Mouse (Mus musculus) intestine, embryonic 15.5 days (tissue): ENCODE measurements around the gene Olfr119. TPM values are rescaled to one million over a fixed set of nuclear protein-coding genes. Genes with fewer than 3 reads are reported as not detected.
"Not testable (repeated sequence)": the region's sequence is repeated elsewhere in the genome, so short reads cannot be mapped to it uniquely, and the experiment has no call there.

ENCODE experiments used
- ATAC-seq: fragments of 200-750 bp; cut with Nextera tagmentation; 2 replicates; pipeline ENCODE4 v1.8.0; 2017; ENCODE audit warnings: moderate TSS enrichment, moderate library complexity
- H3K27ac ChIP-seq: fragments of 300-500 bp; sonication (generic); 2 replicates; pipeline ENCODE4 v1.5.1; 2015; ENCODE audit warnings: mild to moderate bottlenecking, inconsistent platforms
- H3K27me3 ChIP-seq: fragments of 300-500 bp; sonication (generic); replicated peaks from 2 replicates; pipeline ENCODE4 v1.6.1; 2015; ENCODE audit warnings: inconsistent platforms
- H3K36me3 ChIP-seq: fragments of 300-500 bp; sonication (generic); 2 replicates; pipeline ENCODE4 v1.6.1; 2015; ENCODE audit warnings: inconsistent platforms
- H3K4me1 ChIP-seq: fragments of 300-500 bp; sonication (generic); replicated peaks from 2 replicates; pipeline ENCODE4 v1.6.1; 2015; ENCODE audit warnings: inconsistent platforms
- H3K4me2 ChIP-seq: fragments of 300-500 bp; sonication (generic); replicated peaks from 2 replicates; pipeline ENCODE4 v1.6.1; 2015; ENCODE audit warnings: mild to moderate bottlenecking, inconsistent platforms
- H3K4me3 ChIP-seq: fragments of 300-500 bp; sonication (generic); replicated peaks from 2 replicates; pipeline ENCODE4 v1.5.1; 2015; ENCODE audit warnings: inconsistent platforms
- H3K9ac ChIP-seq: fragments of 300-500 bp; sonication (generic); 2 replicates; pipeline ENCODE4 v1.6.1; 2015; ENCODE audit warnings: inconsistent platforms
- H3K9me3 ChIP-seq: fragments of 300-500 bp; sonication (generic); 2 replicates; pipeline ENCODE4 v1.6.1; 2016; ENCODE audit warnings: inconsistent platforms
- WGBS: fragments of 180-500 bp; shearing (Covaris S2); methylation state at CpG from one replicate; pipeline ENCODE4 v1.1.7; 2015; 5-methylcytosine and 5-hydroxymethylcytosine counted together
- polyA plus RNA-seq: library from polyadenylated mRNA; unstranded; fragments of >200 nt; fragmentation: Nextera tagmentation; extraction: Ambion mirVana; gene quantifications from 2 replicates; pipeline ENCODE4 v1.2.1, GENCODE M21; 2015

Olfr119 gene
- polyA plus RNA-seq: not detected in 2 replicates

GRCm38 (mm10) chr17:37696264-37696663 is at the start of gene Olfr119:
TSS of gene Olfr119 (plus strand) at chr17:37696564.
- H3K4me3 ChIP-seq, H3K27ac ChIP-seq, H3K9me3 ChIP-seq, H3K9ac ChIP-seq, H3K4me1 ChIP-seq, ATAC-seq, H3K27me3 ChIP-seq, H3K36me3 ChIP-seq, H3K4me2 ChIP-seq: not testable (repeated sequence)
- WGBS: 75% methylated on average over 1 of the region's 1 CpGs

GRCm38 (mm10) chr17:37663682-37664081 is 32.7 kb upstream of the Olfr119 start, which contains the start of gene Olfr117:
TSS of gene Olfr117 (minus strand) at chr17:37663782.
- H3K36me3 ChIP-seq: no peaks in the 10 kb centered on the region
- no peak within 1 kb of the TSS for H3K4me2 ChIP-seq
- no peaks in the 10 kb centered on the region for H3K27me3 ChIP-seq
- no peaks in the 10 kb centered on the region for H3K9me3 ChIP-seq
- no peak for ATAC-seq
- H3K4me1 ChIP-seq: no peaks in the 10 kb centered on the region
- H3K27ac ChIP-seq: no peak within 1 kb of the TSS
- WGBS: 64% methylated on average over 1 of the region's 1 CpGs
- no peak within 1 kb of the TSS for H3K9ac ChIP-seq
- no peak within 1 kb of the TSS for H3K4me3 ChIP-seq

- no peak for ATAC-seq
- Histone ChIP-seq H3K4me1 (no peaks in the 10 kb centered on the region), H3K9ac (no peak within 1 kb of the TSS), H3K4me3 (no peak within 1 kb of the TSS), H3K4me2 (no peak within 1 kb of the TSS), H3K27ac (no peak within 1 kb of the TSS), H3K9me3 (no peaks in the 10 kb centered on the region), H3K36me3 (no peaks in the 10 kb centered on the region), H3K27me3 (no peaks in the 10 kb centered on the region)
- WGBS: 70% methylated on average over 2 of the region's 2 CpGs
Observed at GRCm38 (mm10) chr17:37666688-37667087, 29.7 kb upstream of the Olfr119 start, which contains the start of gene Olfr118. TSS of gene Olfr118 (plus strand) at chr17:37666988.

- ATAC-seq: no peak
- 69% methylated on average over 1 of the region's 1 CpGs for WGBS
- no peak within 1 kb of the TSS for H3K9ac ChIP-seq
Observed at GRCm38 (mm10) chr17:37721508-37721907, 25.1 kb downstream of the Olfr119 start, which contains the start of gene Olfr120. TSS of gene Olfr120 (plus strand) at chr17:37721808.

GRCm38 (mm10) chr17:37738070-37738469 is 41.7 kb downstream of the Olfr119 start:
- H3K4me2 ChIP-seq: no peak overlapping the region
- 51% methylated on average over 7 of the region's 7 CpGs for WGBS
- no peak for ATAC-seq
- H3K36me3 ChIP-seq: no peaks in the 10 kb centered on the region
- no peaks in the 10 kb centered on the region for H3K27me3 ChIP-seq
- no peaks in the 10 kb centered on the region for H3K9me3 ChIP-seq
- no peaks in the 10 kb centered on the region for H3K4me1 ChIP-seq
- no peak overlapping the region for H3K27ac ChIP-seq
- H3K9ac ChIP-seq: no peak overlapping the region
- no peak overlapping the region for H3K4me3 ChIP-seq

More at GRCm38 (mm10) chr17:37721508-37721907, 25.1 kb downstream of the Olfr119 start, which contains the start of gene Olfr120:
- no peaks in the 10 kb centered on the region for H3K9me3 ChIP-seq
- H3K27me3 ChIP-seq: no peaks in the 10 kb centered on the region
- no peak within 1 kb of the TSS for H3K4me2 ChIP-seq
- no peaks in the 10 kb centered on the region for H3K36me3 ChIP-seq
- H3K4me3 ChIP-seq: no peak within 1 kb of the TSS
- no peaks in the 10 kb centered on the region for H3K4me1 ChIP-seq
- H3K27ac ChIP-seq: no peak within 1 kb of the TSS

Other genes starting within 250 kb of the Olfr119 start
- gene Olfr109, start 237.6 kb upstream of the Olfr119 start, polyA plus RNA-seq: not detected in 2 replicates
- not detected in 2 replicates for gene H2-M2, start 213.0 kb upstream of the Olfr119 start, polyA plus RNA-seq
- gene Olfr110, start 204.1 kb upstream of the Olfr119 start, polyA plus RNA-seq: not detected in 2 replicates
- 0.09 TPM in 1 of 2 replicates, not detected in the other for gene Olfr111, start 188.5 kb upstream of the Olfr119 start, polyA plus RNA-seq
- not detected in 2 replicates for gene Olfr112, start 127.1 kb upstream of the Olfr119 start, polyA plus RNA-seq
- gene Olfr113, start 118.9 kb upstream of the Olfr119 start, polyA plus RNA-seq: not detected in 2 replicates
- not detected in 2 replicates for gene Olfr114, start 103.8 kb upstream of the Olfr119 start, polyA plus RNA-seq
- not detected in 2 replicates for gene Olfr115, start 69.5 kb upstream of the Olfr119 start, polyA plus RNA-seq
- not detected in 2 replicates for gene Olfr116, start 69.4 kb upstream of the Olfr119 start, polyA plus RNA-seq
- gene Olfr117, start 32.8 kb upstream of the Olfr119 start, polyA plus RNA-seq: not detected in 2 replicates
- not detected in 2 replicates for gene Olfr118, start 29.6 kb upstream of the Olfr119 start, polyA plus RNA-seq
- gene Olfr120, start 25.2 kb downstream of the Olfr119 start, polyA plus RNA-seq: not detected in 2 replicates
- not detected in 2 replicates for gene Olfr121, start 52.3 kb downstream of the Olfr119 start, polyA plus RNA-seq
- not detected in 2 replicates for gene Olfr122, start 72.0 kb downstream of the Olfr119 start, polyA plus RNA-seq
- not detected in 2 replicates for gene Olfr123, start 97.0 kb downstream of the Olfr119 start, polyA plus RNA-seq
- not detected in 2 replicates for gene Olfr124, start 103.3 kb downstream of the Olfr119 start, polyA plus RNA-seq
- gene Olfr125, start 136.4 kb downstream of the Olfr119 start, polyA plus RNA-seq: not detected in 2 replicates
- not detected in 2 replicates for gene Olfr126, start 150.9 kb downstream of the Olfr119 start, polyA plus RNA-seq
- gene Olfr127, start 203.9 kb downstream of the Olfr119 start, polyA plus RNA-seq: not detected in 2 replicates
- gene Olfr128, start 224.0 kb downstream of the Olfr119 start, polyA plus RNA-seq: not detected in 2 replicates